35 mouse cellular contexts compared by ENCODE assay signal in the genomic region with DNA sequence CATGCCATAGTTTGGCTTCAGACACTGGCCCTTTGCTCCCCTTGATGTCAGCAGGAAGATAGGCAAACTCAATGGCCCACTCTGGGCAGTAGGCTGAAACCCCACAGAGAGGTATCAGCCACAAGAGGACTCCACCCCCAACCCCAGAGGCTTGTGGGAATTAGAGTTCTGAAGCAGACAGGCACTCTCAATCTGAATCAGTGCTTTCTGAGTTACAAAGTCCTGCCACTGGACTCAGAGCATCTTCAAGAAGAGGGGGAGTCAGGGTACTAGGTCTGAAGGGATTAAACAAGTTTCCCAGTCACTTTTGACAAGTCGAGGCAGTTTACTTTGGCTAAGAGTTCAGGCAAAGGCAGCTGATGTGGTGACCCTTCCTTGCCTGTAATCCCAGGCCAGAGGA. TPM values are rescaled to one million over a fixed set of nuclear protein-coding genes. Genes with fewer than 3 reads are reported as not detected.
DNase-seq lines count a peak whose midpoint lies in the region; ATAC-seq and TF ChIP-seq lines count a peak whose summit lies in the region.
"Had no signal": no experiment of that assay in that cellular context is flagged by ENCODE, and none has a peak within 500 bp of the region (broad histone marks: within the 10 kb centered on the region; RNA-seq: fewer than 3 reads in every experiment).

No protein-coding gene starts in this region.

- no peaks in the 10 kb centered on the region for H3K4me1 ChIP-seq in kidney, embryonic 15.5 days
- H3K4me1 ChIP-seq in spleen, adult 2 months (ENCODE audit: control insufficient read depth, insufficient read depth, insufficient read length): peaks cover 18% of the 10 kb centered on the region; the same call in 1 of the 2 replicates
- no peaks in the 10 kb centered on the region for H3K4me1 ChIP-seq in stomach, postnatal 0 days (replicated peaks; ENCODE audit: control insufficient read depth, insufficient read depth)
- H3K4me1 ChIP-seq: embryonic facial prominence, embryonic 10.5 days; embryonic facial prominence, embryonic 15.5 days; hindbrain, embryonic 13.5 days; limb, embryonic 13.5 days; stomach, embryonic 15.5 days had no signal

- DNase-seq in heart, adult 11 months: peak; percentile 82
- no peak for DNase-seq in heart, postnatal 25 days (ENCODE audit: low spot score)
- DNase-seq in kidney, postnatal 10 days: peak; percentile 31
- peak in 1 of 2 experiments; percentile 46 for DNase-seq in spleen, adult 2 months (ENCODE audit: low read depth in 1 of 2, low spot score in 2 of 2)
- no peak for DNase-seq in spleen, postnatal 4 days (ENCODE audit: low spot score in 2 of 2)
- no peak for DNase-seq in stomach, postnatal 0 days (ENCODE audit: low spot score)
- DNase-seq in urinary bladder, adult 18-20 months (ENCODE audit: low spot score in 2 of 2): no peak
- DNase-seq: adrenal gland, postnatal 25 days; cerebellum, adult 8-10 months; cerebellum, postnatal 25 days; gastrocnemius, postnatal 14 days; heart, adult 18-20 months; heart, postnatal 4 days; midbrain, embryonic 14.5 days; thymus, postnatal 25 days had no signal

- no peak overlapping the region for H3K9ac ChIP-seq in kidney, embryonic 15.5 days
- H3K9ac ChIP-seq in stomach, postnatal 0 days (ENCODE audit: low read length): no peak overlapping the region
- H3K9ac ChIP-seq: embryonic facial prominence, embryonic 15.5 days; hindbrain, embryonic 13.5 days; limb, embryonic 13.5 days; stomach, embryonic 15.5 days had no signal

- TF ChIP-seq EP300 in stomach, postnatal 0 days (optimal IDR thresholded peaks at IDR 0.05): no peak

- H3K27me3 ChIP-seq in kidney, embryonic 15.5 days: no peaks in the 10 kb centered on the region
- H3K27me3 ChIP-seq in spleen, adult 2 months (ENCODE audit: control insufficient read depth, insufficient read depth, low read length): no peaks in the 10 kb centered on the region
- no peaks in the 10 kb centered on the region for H3K27me3 ChIP-seq in stomach, postnatal 0 days (ENCODE audit: control insufficient read depth, insufficient read depth, low read length)
- H3K27me3 ChIP-seq: embryonic facial prominence, embryonic 15.5 days; hindbrain, embryonic 13.5 days; limb, embryonic 13.5 days; stomach, embryonic 15.5 days had no signal

- WGBS in kidney, embryonic 15.5 days: 88% methylated on average over 1 of the region's 1 CpGs
- 51% methylated on average over 1 of the region's 1 CpGs for WGBS in spleen, adult 2 months
- 69% methylated on average over 1 of the region's 1 CpGs for WGBS in stomach, postnatal 0 days

- H3K36me3 ChIP-seq in kidney, embryonic 15.5 days: no peaks in the 10 kb centered on the region
- H3K36me3 ChIP-seq in spleen, adult 2 months (ENCODE audit: control insufficient read depth, insufficient read depth, low read length): no peaks in the 10 kb centered on the region
- H3K36me3 ChIP-seq in stomach, postnatal 0 days (ENCODE audit: control insufficient read depth, insufficient read depth, low read length): no peaks in the 10 kb centered on the region
- H3K36me3 ChIP-seq: embryonic facial prominence, embryonic 10.5 days; embryonic facial prominence, embryonic 15.5 days; hindbrain, embryonic 13.5 days; limb, embryonic 13.5 days; stomach, embryonic 15.5 days had no signal

- TF ChIP-seq POLR2A in spleen, adult 2 months (IDR thresholded peaks at IDR 0.05; ENCODE audit: low read depth, low read length): no peak

- no peak overlapping the region for H3K4me3 ChIP-seq in kidney, embryonic 15.5 days (replicated peaks)
- no peak overlapping the region for H3K4me3 ChIP-seq in spleen, adult 2 months (ENCODE audit: extremely low read depth, insufficient read depth, insufficient read length)
- no peak overlapping the region for H3K4me3 ChIP-seq in stomach, postnatal 0 days (ENCODE audit: low read depth, low read length)
- H3K4me3 ChIP-seq: embryonic facial prominence, embryonic 10.5 days; embryonic facial prominence, embryonic 15.5 days; hindbrain, embryonic 13.5 days; limb, embryonic 13.5 days; stomach, embryonic 15.5 days had no signal

- intact Hi-C loops in heart, postnatal 25 days (cut with DNase I): no loop called here

- H3K4me2 ChIP-seq in kidney, embryonic 15.5 days: no peak overlapping the region
- no peak overlapping the region for H3K4me2 ChIP-seq in stomach, postnatal 0 days (replicated peaks; ENCODE audit: low read depth)
- H3K4me2 ChIP-seq: embryonic facial prominence, embryonic 15.5 days; heart, embryonic 11.5 days; hindbrain, embryonic 13.5 days; limb, embryonic 13.5 days; liver, embryonic 11.5 days; stomach, embryonic 15.5 days had no signal

- ATAC-seq in kidney, embryonic 15.5 days (replicated peaks; ENCODE audit: low FRiP score): no peak
- no peak for ATAC-seq in stomach, postnatal 0 days (ENCODE audit: low FRiP score, low TSS enrichment)
- ATAC-seq: forebrain, embryonic 14.5 days had no signal

- H3K9me3 ChIP-seq in kidney, embryonic 15.5 days (replicated peaks): no peaks in the 10 kb centered on the region
- no peaks in the 10 kb centered on the region for H3K9me3 ChIP-seq in stomach, postnatal 0 days (ENCODE audit: control insufficient read depth, low read length)
- H3K9me3 ChIP-seq: embryonic facial prominence, embryonic 10.5 days; embryonic facial prominence, embryonic 15.5 days; hindbrain, embryonic 13.5 days; limb, embryonic 13.5 days; stomach, embryonic 15.5 days had no signal

- no peak overlapping the region for H3K27ac ChIP-seq in kidney, embryonic 15.5 days
- H3K27ac ChIP-seq in spleen, adult 2 months (ENCODE audit: insufficient read depth, low read length): 0 out of 2 replicates have a peak overlapping the region, but pooled peaks have one; percentile 31
- H3K27ac ChIP-seq in stomach, postnatal 0 days (replicated peaks): peak overlapping the region; percentile 49; the same call in 1 of the 2 replicates
- H3K27ac ChIP-seq: embryonic facial prominence, embryonic 10.5 days; embryonic facial prominence, embryonic 15.5 days; hindbrain, embryonic 13.5 days; kidney, postnatal 0 days; limb, embryonic 13.5 days; macrophage; stomach, embryonic 15.5 days had no signal

- TF ChIP-seq CTCF in spleen, adult 2 months (IDR thresholded peaks at IDR 0.05; ENCODE audit: extremely low read depth, insufficient read depth, insufficient read length, insufficient replicate concordance): no peak
- no peak for TF ChIP-seq CTCF in stomach, postnatal 0 days (IDR thresholded peaks at IDR 0.05; ENCODE audit: low read depth)

RNA-seq across cellular contexts. Expression of gene Pigr, which starts 6.7 kb away (rescaled TPM):
- total RNA-seq in heart, postnatal 25 days (2021): not detected
- polyA plus RNA-seq in kidney, embryonic 15.5 days (2015; fragmentation: Nextera tagmentation; extraction: Ambion mirVana): 0.05 TPM in 1 of 2 replicates, not detected in the other
- 0.20 and 0.32 TPM in 2 replicates for polyA plus RNA-seq in spleen, adult 2 months (2012; rRNA removed)
- 0.22 and 0.46 TPM in 2 replicates for polyA plus RNA-seq in stomach, postnatal 0 days (2015; fragmentation: Nextera tagmentation; extraction: Ambion mirVana)
- total RNA-seq: adrenal gland, postnatal 25 days; gastrocnemius, postnatal 14 days; heart, postnatal 4 days; layer of hippocampus, adult 8-10 months; layer of hippocampus, postnatal 25 days; left cerebral cortex, postnatal 36 days; megakaryocyte-erythroid progenitor cell, adult 5-6 weeks; monocyte, adult 5-6 weeks had no signal
- polyA plus RNA-seq: embryonic facial prominence, embryonic 10.5 days; forebrain, embryonic 14.5 days; heart, embryonic 11.5 days; hindbrain, embryonic 13.5 days; limb, embryonic 13.5 days; macrophage; midbrain, embryonic 14.5 days; neural tube, embryonic 14.5 days had no signal

RNA-seq across cellular contexts. Expression of gene Fcamr, which starts 19.0 kb away (rescaled TPM):
- total RNA-seq in heart, postnatal 25 days (2021): under 1 TPM; 0.48 to 0.70 TPM
- not detected in 2 replicates for polyA plus RNA-seq in kidney, embryonic 15.5 days (2015; fragmentation: Nextera tagmentation; extraction: Ambion mirVana)
- 0.67 and 2.1 TPM in 2 replicates for polyA plus RNA-seq in spleen, adult 2 months (2012; rRNA removed)
- polyA plus RNA-seq in stomach, postnatal 0 days (2015; fragmentation: Nextera tagmentation; extraction: Ambion mirVana): 0.16 and 0.24 TPM in 2 replicates
- total RNA-seq: adrenal gland, postnatal 25 days; gastrocnemius, postnatal 14 days; layer of hippocampus, adult 8-10 months; layer of hippocampus, postnatal 25 days; left cerebral cortex, adult 8-10 months; left cerebral cortex, postnatal 36 days; megakaryocyte-erythroid progenitor cell, adult 5-6 weeks; monocyte, adult 5-6 weeks had no signal
- polyA plus RNA-seq: embryonic facial prominence, embryonic 10.5 days; forebrain, embryonic 14.5 days; heart, embryonic 16.5 days; hindbrain, embryonic 13.5 days; limb, embryonic 13.5 days; liver, embryonic 11.5 days; liver, embryonic 16.5 days; macrophage; midbrain, embryonic 14.5 days; neural tube, embryonic 14.5 days had no signal

RNA-seq across cellular contexts. Expression of gene Fcmr, which starts 45.7 kb away (rescaled TPM):
- total RNA-seq in heart, postnatal 25 days (2021): 1 to 10 TPM; 1.2 to 2.4 TPM
- 0.47 TPM in 1 of 2 replicates, not detected in the other for polyA plus RNA-seq in kidney, embryonic 15.5 days (2015; fragmentation: Nextera tagmentation; extraction: Ambion mirVana)
- polyA plus RNA-seq in spleen, adult 2 months (2012; rRNA removed): 452 and 608 TPM in 2 replicates
- polyA plus RNA-seq in stomach, postnatal 0 days (2015; fragmentation: Nextera tagmentation; extraction: Ambion mirVana): 0.08 TPM in 1 of 2 replicates, not detected in the other
- total RNA-seq: gastrocnemius, postnatal 14 days; layer of hippocampus, adult 8-10 months had no signal
- polyA plus RNA-seq: embryonic facial prominence, embryonic 10.5 days; embryonic facial prominence, embryonic 15.5 days; forebrain, embryonic 14.5 days; limb, embryonic 13.5 days; liver, embryonic 11.5 days; liver, embryonic 16.5 days; midbrain, embryonic 14.5 days had no signal

Comparison
In these comparisons a context has a peak if more than half of its experiments do, and no peak if none do; other contexts are left out.
1. DNase-seq: peak in heart, adult 11 months (single experiment) and kidney, postnatal 10 days (single experiment); none in heart, postnatal 25 days (single experiment), spleen, postnatal 4 days (0 of 2), stomach, postnatal 0 days (single experiment) and urinary bladder, adult 18-20 months (0 of 2).
2. RNA of gene Fcmr, which starts 45.7 kb away (polyA plus RNA-seq): 452 to 608 TPM in spleen, adult 2 months; 0.47 TPM in kidney, embryonic 15.5 days and 0.08 TPM in stomach, postnatal 0 days; every median in the first group is over 100 times any median in the second.